Mouse (Mus musculus): Measurements from ENCODE around the gene 1700001L19Rik.
A peak's percentile ranks its signal among the peaks of the same experiment; 100 is the strongest.
"Not testable (repeated sequence)": the region's sequence is repeated elsewhere in the genome, so short reads cannot be mapped to it uniquely, and the experiment has no call there.

1700001L19Rik gene

GRCm38 (mm10) chr13:68597199-68597598 is at the start of gene 1700001L19Rik:
1700001L19Rik (plus strand) TSS chr13:68597421.
- DNase-seq, result no peak

DNA sequence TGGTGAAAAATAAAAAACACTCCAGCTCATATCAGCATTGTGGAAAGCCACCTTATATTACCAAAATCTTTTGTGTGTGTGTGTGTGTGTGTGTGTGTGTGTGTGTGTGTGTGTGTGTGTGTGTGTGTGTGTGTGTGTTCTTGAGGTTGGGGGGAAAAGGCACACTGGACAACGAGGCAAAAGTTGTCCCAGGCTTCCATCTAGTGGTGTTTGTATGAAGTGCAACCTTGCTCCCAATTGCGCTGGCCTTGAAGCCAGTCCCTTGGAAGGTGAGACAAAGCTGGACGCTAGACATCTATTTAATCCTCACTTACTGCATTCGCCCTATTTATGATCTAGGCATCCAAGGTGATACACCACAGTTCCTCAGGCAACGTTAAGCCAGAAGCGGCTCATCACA is 43.8 kb upstream of the 1700001L19Rik start:
- DNase-seq, result not testable (repeated sequence)

DNA sequence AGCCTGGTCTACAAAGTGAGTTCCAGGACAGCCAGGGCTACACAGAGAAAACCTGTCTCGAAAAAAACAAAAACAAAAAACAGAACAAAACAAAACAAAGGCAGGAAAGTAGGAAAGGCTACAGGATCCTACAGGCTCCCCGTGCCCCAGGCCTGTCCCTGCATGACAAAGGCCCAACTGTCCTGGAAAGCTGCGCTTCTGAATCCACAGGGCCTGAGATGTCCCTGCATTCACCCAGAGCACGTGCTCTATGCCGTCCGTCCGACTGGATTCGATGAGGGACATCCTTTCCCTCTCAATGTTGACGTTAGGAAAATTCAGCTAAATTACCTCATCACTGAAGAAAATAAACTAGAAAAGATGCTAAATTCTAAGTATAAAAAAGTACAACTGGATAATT is 29.1 kb upstream of the 1700001L19Rik start:
- no peak for DNase-seq

- no peak for DNase-seq
Measured at GRCm38 (mm10) chr13:68568548-68568947, 28.7 kb upstream of the 1700001L19Rik start.

- peak; percentile 67 for DNase-seq
Measured at GRCm38 (mm10) chr13:68569589-68570336, 27.5 kb upstream of the 1700001L19Rik start.

GRCm38 (mm10) chr13:68572247-68572646 is 25.0 kb upstream of the 1700001L19Rik start:
- peak; percentile 14 for DNase-seq

DNA sequence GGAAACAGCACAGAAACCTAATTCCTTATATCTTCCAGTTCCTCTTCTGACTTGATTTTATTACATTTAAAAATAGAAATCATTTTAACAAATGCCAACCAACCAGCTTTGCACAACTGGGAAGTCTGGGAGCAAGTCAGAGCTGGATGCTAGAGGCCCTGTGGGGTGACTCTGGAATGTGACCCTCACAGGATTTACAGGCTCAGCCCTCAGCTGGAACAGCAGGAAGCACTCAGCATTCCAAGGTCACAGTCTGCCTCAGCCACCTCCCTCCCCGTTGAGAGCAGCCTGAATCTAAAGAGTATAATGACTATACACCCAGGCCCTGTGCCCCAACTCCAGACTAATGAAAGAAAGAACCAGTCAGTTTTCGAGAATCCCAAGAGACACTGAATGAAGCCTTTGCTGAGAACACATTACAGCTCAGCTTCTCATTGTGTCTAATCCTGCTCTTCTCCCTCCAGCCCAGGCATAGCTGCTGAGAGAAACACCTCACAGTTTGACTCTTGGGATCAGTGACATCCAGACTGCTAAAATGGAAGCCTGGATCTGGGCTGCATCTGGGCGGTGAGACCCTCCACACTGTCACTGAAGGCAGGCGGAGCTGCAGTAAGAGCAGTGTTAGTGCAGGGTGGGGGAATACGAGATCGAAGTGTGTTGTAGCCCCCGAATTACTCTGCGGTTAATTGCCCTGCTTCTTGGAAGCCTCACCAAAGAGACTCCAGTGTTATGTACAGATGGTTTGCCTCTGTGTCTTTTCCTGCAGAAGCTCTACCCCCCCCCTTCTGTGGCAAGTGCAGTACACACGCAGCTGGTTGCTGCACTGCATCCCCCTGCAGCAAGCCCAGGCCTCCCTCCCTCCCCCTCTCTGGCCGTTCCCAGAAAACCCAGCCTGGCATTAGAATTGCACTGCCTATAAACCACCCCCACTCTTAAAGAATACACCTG is 24.0 kb upstream of the 1700001L19Rik start:
- peak; percentile 81 for DNase-seq

- DNase-seq, result no peak
Measured at GRCm38 (mm10) chr13:68574398-68574797, 22.8 kb upstream of the 1700001L19Rik start.

DNA sequence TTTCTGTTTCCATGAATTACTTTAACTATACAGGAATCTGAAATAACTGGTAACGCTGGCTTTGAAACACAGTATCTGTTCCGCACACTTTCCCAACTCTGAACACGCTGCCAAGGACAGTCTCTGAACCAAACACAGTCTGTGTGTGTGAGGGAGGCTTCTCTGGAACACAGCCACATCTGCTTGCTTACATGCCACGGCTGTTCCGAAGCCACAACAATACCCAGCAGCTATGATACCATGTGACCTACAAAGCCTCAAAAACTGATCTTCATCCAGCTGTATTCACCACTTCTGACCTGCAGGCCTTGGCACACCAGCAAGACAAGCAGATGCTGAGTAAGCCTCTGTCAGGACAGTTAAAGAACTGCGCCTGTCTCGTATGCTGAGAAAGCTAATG is 19.3 kb upstream of the 1700001L19Rik start:
- peak; percentile 13 for DNase-seq

DNA sequence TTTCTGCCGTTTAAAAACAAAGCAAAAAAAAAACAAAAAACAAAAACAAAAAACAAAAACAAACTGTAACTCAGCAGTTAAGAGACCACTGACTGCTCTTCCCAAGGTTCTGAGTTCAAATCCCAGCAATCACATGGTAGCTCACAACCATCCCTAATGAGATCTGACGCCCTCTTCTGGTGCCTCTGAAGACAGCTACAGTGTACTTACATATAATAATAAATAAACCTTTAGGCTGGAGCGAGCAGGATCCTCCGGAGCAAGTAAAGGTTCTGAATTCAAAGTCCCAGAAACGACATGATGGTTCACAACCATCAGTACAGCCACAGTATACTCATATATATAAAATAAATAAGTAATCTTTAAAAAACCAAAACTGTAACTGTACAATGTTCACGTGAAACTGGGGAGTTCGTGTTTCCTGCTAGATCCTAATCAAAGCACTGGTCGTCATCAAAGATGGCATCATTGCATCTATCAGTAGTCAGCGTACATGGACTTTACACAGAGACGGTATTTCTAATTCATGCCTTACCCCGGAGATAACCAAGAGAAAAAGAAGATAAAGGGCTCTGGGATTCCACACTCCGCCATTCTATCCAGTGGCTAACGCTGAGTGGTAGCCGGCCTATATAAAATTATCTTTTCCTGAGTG is 16.0 kb upstream of the 1700001L19Rik start:
- no peak for DNase-seq

DNA sequence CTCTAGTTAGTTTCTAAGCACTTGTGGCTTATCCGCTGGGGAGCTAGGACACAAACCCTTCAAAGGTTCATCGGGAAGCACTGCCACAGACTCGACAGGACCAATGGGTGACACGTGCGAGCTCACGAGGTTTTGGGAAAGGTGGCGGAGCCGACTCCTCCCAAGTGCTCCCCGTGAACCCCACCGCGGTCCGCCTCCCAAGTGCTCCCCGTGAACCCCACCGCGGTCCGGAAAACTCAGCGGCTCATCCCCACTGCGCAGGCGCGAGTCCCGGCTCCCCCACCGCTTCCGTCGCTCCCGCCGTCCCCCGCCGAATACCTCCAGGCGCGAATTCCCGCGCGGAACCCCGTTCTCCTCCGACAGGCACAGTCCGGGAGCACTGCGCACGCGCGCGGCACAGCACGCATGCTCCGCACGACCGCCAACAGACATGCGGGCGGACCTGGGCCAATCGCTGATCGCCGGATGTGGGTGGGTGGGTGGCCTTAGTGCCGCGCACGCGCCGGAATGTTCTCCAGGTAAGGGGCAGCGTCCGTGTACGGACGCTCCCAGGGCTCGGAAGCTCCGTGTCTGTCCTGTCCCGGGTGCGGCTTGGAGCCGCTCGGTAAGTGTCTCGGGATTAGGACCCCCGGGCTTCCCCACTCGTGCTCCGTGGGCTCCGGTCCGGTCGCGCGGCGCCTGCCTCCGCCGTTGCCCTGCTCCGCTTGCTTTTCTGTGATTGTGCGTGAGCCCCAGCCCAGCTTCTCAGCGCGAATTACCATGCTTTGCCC is 15.3 kb upstream of the 1700001L19Rik start, which contains the start of the genes Mtrr and Fastkd3:
Mtrr (minus strand) TSS at position 403 of the 770 bp plus-strand sequence.
Fastkd3 (plus strand) TSS at position 488 of the 770 bp plus-strand sequence.
- DNase-seq, result peak; percentile 99

DNA sequence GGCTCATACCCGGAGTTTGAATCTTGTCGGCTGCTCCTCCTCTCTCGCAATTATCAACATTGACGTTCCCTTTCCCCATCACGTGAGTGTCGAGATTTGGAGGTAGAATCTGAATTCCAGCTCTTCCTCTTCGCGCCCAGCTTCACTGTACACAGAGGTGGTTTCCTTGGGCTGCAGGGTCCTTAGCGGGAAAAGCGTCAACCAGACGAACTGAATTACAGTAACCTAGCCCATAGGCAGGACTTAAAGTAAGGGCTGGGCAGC is 14.8 kb upstream of the 1700001L19Rik start:
- no peak for DNase-seq

DNA sequence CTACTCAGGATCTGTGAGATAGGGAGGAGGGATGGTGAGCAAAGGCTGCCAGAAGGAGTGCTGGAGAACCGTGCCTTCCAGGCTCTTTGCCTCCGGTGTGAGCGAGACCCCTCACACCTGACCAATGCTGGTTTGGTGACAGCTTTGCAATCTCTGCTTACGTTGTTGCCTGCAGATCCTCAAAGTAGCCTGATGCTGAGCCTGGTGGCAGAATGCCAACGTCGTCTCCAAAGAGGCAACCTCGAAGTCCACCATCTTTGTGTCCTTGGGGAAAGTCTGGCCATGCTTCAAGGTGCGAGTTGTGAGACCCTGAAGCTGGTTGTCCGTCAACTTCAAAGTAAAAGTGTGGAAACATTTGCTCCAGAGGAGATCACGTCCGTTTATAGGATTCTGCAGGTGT is 13.3 kb upstream of the 1700001L19Rik start:
- DNase-seq, result no peak

- no peak for DNase-seq
Measured at GRCm38 (mm10) chr13:68585441-68585840, 11.8 kb upstream of the 1700001L19Rik start.

DNA sequence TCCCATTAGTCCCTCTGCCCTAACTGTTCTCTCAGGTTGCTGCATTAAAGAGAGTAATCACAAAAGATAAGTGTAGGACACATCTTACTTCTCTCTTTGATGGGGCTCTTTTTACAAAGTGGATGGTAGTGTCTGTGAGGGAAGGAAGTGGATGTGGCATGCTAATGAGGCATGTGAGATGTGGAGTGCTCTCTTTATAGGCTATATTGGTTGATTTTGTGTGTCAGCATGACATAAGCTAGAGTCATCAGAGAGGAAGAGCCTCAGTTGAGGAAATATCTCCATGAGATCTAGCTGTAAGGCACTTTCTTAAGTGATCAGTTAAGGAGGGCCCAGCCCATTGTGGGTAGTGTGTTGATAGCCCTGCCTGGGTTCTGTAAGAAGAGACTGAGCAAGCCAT is 8.9 kb upstream of the 1700001L19Rik start:
- DNase-seq, result no peak

- no peak for DNase-seq
Measured at GRCm38 (mm10) chr13:68593797-68594196, 3.4 kb upstream of the 1700001L19Rik start.

DNA sequence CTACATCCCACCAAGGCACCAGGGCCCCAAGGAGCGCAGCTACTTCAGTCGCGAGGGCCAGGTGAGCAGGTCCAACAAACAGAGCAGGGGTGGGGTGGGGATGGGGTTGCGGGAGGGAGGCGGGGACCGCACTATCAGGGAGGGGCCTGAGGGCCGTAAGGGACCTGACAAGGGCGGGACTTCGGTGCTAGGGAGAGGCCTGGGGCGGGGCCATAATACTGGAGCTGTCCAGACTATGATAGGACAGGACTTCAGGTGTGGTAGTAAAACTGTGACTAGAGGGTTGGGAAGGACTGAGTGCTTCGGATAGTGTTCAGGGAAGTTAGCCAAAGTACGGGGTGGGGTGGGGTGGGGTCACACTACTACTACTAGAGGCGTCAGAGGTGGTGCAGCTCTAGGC is 446 bp downstream of the 1700001L19Rik start:
- peak; percentile 19 for DNase-seq

GRCm38 (mm10) chr13:68598953-68599352 is 1.7 kb downstream of the 1700001L19Rik start:
- DNase-seq, result no peak

DNA sequence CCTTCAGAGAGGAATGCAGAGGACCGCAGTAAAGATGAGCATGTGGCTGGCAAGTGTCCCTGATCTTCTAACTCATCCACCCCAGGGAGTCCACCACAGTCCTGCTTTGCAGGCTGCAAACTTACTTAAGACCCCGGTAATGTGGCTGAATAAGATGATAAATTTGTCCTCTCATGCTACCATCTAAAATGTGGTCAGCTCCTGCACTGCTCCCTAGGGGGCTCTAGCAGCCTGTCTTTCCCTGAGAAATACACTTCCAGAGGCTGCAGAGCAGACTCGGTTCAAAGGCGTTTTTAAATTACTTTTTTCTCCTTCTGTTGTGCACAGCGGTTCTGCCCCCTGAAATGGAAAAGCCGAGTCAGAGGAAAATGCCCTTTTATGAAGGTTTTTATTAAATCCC is 4.0 kb downstream of the 1700001L19Rik start:
- peak; percentile 36 for DNase-seq

GRCm38 (mm10) chr13:68603085-68603484 is 5.9 kb downstream of the 1700001L19Rik start:
- DNase-seq, result no peak

- DNase-seq, result peak; percentile 50
Measured at GRCm38 (mm10) chr13:68605689-68606126, 8.5 kb downstream of the 1700001L19Rik start.

GRCm38 (mm10) chr13:68607652-68608405 is 10.6 kb downstream of the 1700001L19Rik start:
- DNase-seq, result no peak
